Mouse (Mus musculus): ENCODE results near the gene Smndc1.

Smndc1 gene

GRCm38 (mm10) chr19:53390495-53391007 is at the start of gene Smndc1:
Smndc1 (minus strand) TSS chr19:53390578.
- peak; percentile 100 for DNase-seq

GRCm38 (mm10) chr19:53439340-53439739 is 49.0 kb upstream of the Smndc1 start:
- DNase-seq: no peak

DNA sequence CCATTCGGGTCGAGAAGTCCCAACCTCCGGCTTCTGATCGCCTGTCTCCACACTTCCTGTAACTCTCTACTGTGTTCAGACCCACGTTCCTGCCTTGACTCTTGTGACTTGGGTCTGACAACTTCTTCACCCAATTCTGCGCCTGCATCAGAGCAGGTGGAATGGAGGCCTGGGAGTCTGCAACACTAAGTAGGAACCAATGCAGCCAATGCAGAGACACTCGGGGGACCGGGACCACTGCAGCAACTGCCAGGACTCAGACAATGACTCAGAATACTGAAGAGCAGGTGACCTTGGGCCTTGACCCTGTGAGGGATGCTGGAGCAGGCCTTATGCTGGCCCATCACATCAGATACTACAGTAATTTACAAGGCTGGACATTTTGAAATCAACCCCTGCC is 47.6 kb upstream of the Smndc1 start:
- DNase-seq: no peak

- DNase-seq: peak; percentile 74
These were observed 47.1 kb upstream of the Smndc1 start for GRCm38 (mm10) chr19:53437311-53437958.

DNA sequence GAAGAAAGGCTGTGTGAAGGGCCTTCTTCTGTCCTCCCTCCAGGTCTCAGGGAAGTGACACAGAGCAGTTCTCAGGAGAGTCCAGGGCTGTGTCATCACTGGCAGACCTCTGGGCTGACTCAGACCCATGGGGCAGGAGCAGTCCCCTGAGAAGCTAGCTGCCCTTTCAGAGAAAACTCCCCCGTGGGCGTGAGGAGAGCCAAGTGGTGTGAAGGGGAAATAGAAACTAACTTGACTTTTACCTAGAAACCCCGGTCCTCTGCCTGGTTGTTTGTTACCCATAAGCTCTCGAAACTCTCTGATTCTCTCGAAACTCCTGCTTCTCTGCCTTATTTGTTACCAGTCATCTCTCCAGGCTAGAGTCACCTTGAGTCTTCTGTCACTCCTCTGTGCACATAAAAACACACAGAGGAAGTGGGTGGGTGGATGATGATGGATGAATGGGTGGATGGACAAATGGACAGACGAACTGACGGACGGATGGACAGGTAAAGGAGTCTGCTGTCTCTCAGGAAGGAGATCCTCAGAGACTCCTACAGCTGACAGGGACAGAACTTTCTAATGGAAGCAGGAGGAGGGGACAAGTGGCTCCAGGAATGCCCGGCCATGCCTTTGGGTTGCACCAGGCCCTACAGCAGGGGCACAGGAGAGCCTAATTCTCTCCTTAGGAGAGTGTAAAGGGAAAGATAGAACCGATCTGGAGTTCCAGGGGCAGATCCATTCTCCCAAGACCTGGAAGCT is 43.7 kb upstream of the Smndc1 start:
- DNase-seq: no peak

DNA sequence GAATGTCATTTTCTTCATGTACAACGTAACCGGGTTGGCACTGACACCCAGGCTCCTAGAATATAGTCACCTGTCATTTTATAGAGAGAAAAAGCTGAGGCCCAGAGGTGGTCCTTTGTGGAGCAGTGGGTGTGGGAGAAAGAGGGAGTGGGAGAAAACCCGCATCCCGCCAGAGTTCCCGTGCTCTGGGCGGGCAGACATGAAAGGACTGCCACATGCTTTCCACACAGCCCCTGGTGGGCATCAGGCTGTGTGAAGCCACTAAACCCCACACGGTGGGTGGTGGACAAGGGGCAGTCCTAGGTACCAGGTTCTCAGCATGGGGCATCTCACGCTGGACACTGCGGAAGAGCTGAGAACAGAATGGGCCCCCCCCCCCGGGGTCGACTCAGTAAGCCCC is 40.6 kb upstream of the Smndc1 start:
- no peak for DNase-seq

DNA sequence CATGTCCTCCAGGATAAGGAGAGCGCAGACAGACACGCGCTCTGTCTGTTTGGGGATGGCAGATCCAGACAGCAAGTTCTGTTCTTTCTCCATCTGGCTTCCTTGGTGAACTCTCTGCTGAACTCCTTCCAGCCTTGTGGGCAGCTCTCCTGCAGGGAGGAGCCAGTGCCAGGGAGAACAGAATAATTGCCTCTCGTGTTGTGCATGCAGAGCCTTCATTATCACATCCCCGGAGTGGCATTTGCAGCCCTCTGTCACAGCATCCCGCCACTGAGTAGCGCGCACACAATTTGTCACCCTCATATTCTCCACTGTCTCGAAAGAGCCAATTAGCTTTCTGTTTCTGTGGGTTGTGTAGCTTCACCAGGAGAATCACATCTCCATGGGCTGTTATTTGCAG is 40.0 kb upstream of the Smndc1 start:
- no peak for DNase-seq

DNA sequence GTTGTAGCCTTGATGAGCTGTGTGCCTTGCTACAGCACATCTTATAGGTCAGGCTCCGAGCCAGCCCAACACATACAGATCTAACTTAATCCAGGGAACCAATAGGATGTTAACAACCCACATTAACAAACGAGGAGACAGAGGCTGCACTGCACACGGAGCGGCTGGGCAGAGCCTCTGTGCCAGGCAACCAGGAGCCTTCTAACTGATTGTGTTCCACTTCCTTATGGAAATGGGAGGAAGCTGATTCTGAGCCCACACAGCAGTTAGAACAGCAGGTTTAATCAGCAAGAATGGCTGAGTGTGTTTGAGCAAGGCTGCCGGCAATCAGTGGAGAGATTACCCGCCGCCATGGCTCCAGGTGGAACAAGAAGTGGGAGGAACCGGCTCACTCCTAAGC is 37.4 kb upstream of the Smndc1 start:
- no peak for DNase-seq

DNA sequence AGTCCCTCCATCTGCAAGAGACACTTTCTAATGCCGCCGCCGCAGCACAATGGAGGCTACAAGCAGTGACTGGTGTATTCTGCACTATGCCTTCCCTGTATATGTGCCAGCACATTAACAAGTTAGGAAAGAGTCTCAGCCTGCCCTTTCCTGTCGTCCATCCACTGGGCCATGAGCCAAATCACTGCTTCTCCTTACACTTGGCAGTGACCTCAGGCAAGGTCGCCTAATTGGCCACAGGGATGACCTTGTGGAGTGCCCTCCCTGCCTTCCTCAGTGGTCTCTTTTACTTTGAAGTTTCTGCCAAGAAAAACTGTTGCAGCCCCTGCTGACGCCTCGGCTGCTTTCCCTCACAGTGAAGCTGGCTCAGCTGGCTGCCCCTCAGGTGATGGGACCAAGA is 37.0 kb upstream of the Smndc1 start:
- DNase-seq: no peak

GRCm38 (mm10) chr19:53425824-53426223 is 35.4 kb upstream of the Smndc1 start:
- no peak for DNase-seq

- peak; percentile 50 for DNase-seq
These were observed 34.3 kb upstream of the Smndc1 start for GRCm38 (mm10) chr19:53424629-53425028.

GRCm38 (mm10) chr19:53423816-53424465 is 33.6 kb upstream of the Smndc1 start:
- DNase-seq: no peak

- DNase-seq: no peak
These were observed 33.0 kb upstream of the Smndc1 start for GRCm38 (mm10) chr19:53423341-53423753.

GRCm38 (mm10) chr19:53422358-53423308 is 32.3 kb upstream of the Smndc1 start:
- DNase-seq: no peak

DNA sequence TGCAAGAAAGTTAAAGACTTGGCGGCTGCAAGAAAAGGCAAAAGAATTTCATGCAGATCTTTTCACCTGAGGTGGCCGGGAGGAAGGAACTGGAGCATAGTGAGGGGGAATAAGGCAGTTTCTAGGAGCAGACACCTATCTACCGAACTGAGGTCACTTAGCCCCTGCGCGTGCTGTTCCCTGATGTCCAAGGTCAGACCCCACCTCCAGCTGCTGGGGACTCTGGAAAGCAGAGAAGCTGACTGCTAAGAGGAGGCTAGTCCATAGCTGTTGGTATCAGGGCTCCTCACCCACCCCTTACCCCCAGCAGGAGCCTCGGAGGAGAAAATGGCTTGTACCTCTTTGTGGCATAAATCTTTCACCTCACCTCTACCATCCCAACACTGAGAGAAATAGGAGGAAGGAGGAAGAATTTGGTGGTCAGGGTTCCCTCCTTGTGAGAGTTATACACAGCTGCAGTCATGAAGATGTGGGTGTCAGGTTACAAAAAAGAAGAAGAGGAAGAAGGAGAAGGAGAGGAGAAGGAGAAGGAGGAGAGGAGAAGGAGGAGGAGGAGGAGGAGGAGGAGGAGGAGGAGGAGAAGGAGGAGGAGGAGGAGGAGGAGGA is 31.3 kb upstream of the Smndc1 start:
- no peak for DNase-seq

DNA sequence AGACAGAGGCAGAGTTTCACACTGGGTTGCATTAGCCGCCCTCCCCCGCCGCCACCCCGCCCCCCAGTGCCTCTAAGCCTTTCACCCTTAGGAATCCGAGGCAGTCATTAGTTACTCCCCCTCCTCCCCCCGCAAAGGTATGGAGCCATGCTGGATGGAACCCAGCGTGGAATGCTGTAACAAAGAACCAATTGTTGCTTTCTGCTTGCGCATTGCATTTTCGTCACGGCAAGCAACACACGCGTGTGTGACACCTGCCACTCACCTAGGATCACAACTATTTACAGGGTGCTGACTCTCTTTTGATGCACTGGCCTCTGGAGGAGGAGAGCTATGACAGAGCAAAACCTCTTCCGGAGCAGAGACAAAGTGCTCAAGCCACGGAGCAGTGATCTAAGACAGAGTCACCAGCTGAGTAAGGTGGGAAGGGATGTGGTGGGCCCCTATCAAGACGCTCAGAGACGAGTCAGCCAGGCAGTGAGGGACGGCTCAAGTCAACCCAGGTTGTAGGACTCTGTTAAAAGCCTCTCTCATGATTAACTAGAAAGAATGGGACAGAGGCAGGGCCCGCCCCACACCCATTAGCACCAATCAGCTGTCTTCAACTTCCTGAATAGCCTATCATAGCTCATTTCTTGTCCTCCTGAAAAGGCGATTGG is 30.7 kb upstream of the Smndc1 start:
- DNase-seq: peak; percentile 90

DNA sequence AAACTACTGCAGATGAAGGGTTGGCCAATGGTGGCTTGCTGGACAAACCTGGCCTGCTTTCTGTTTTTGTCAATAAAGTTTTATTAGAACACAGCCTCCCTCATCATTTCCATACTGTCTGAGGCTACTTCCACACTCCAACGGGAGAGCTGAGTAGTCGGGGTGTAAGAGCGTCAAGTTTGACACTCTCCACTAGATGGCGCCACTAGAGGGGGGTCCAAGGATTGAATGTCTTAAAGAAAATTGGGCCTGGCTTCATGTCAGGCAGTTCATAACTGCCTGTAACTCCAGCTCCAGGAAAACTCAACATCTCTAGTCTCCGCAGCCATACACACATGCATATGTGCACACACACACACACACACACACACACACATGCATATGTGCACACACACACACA is 29.5 kb upstream of the Smndc1 start:
- DNase-seq: peak; percentile 54

DNA sequence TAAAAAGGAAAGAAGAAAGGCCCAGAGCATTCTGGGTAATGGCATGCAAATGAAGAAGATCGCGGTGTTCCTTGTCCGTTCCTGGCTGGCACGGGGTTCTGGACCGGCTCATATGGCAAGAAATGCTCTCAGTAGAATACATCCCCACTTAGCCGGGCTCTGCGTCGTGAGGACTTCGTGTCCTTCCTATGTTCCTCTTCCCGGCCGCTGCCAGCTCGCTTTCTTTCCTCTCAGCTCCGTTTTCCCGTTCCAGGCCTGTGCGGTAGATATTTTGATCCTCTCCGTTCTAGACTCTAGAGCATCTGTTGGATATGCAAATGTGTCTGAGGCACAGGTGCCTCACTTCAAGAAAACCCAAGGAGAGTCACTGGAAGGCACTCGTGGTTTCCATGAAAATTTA is 24.8 kb upstream of the Smndc1 start:
- DNase-seq: no peak

- DNase-seq: no peak
These were observed 24.3 kb upstream of the Smndc1 start for GRCm38 (mm10) chr19:53414650-53415049.

GRCm38 (mm10) chr19:53413617-53414380 is 23.4 kb upstream of the Smndc1 start:
- DNase-seq: peak; percentile 35
